Mouse (Mus musculus) thymus, adult 2 months (tissue): ENCODE measurements around the gene Sars. TPM values are rescaled to one million over a fixed set of nuclear protein-coding genes. Genes with fewer than 3 reads are reported as not detected.

Experiments used
- DNase-seq: peaks from one replicate; pipeline ENCODE4 v3.0.0; 2021
- H3K27ac ChIP-seq: fragments of 200-500 bp; 2 replicates; pipeline ENCODE4 v1.5.1; 2012; ENCODE audit warnings: low read length, control low read depth; ENCODE audit not compliant: control insufficient read depth, insufficient read depth
- H3K27me3 ChIP-seq: fragments of 200-500 bp; 2 replicates; pipeline ENCODE4 v1.6.1; 2012; ENCODE audit warnings: mild to moderate bottlenecking, low read length, moderate library complexity, mixed read lengths; ENCODE audit not compliant: control insufficient read depth, insufficient read depth
- H3K36me3 ChIP-seq: fragments of 200-500 bp; 2 replicates; pipeline ENCODE4 v1.6.1; 2012; ENCODE audit warnings: mild to moderate bottlenecking, low read length, moderate library complexity; ENCODE audit not compliant: control insufficient read depth, insufficient read depth
- H3K4me1 ChIP-seq: fragments of 200-500 bp; replicated peaks from 2 replicates; pipeline ENCODE4 v1.6.1; 2012; ENCODE audit warnings: low read length; ENCODE audit not compliant: control insufficient read depth, insufficient read depth
- H3K4me3 ChIP-seq: fragments of 200-500 bp; 2 replicates; pipeline ENCODE4 v1.5.1; 2012; ENCODE audit warnings: mild to moderate bottlenecking, low read length, control low read depth, moderate library complexity; ENCODE audit not compliant: control insufficient read depth, insufficient read depth
- CTCF ChIP-seq: fragments of 200-500 bp; IDR thresholded peaks from 2 replicates; pipeline ENCODE4 v1.5.1; 2012; ENCODE audit warnings: mild to moderate bottlenecking, control low read depth, low read length, moderate library complexity, borderline replicate concordance; ENCODE audit not compliant: control insufficient read depth, poor library complexity, insufficient read depth; ENCODE audit errors: extremely low read depth
- POLR2A ChIP-seq: fragments of 200-500 bp; IDR thresholded peaks from 2 replicates; pipeline ENCODE4 v1.6.1; 2012; ENCODE audit warnings: mild to moderate bottlenecking, low read length, control low read depth, moderate library complexity; ENCODE audit not compliant: control insufficient read depth, poor library complexity, insufficient read depth; ENCODE audit errors: extremely low read depth
- WGBS: fragments of 180-500 bp; shearing (Covaris S2); methylation state at CpG from one replicate; pipeline ENCODE4 v1.1.7; 2018; 5-methylcytosine and 5-hydroxymethylcytosine counted together
- polyA plus RNA-seq: library from polyadenylated mRNA; depleted of rRNA; stranded (reverse); fragments of >200 nt; gene quantifications from 2 replicates; pipeline ENCODE4 v1.2.3, GENCODE M21; 2012; rRNA removed

Gene Sars
- polyA plus RNA-seq = 45.7 and 46.5 TPM in 2 replicates

DNA sequence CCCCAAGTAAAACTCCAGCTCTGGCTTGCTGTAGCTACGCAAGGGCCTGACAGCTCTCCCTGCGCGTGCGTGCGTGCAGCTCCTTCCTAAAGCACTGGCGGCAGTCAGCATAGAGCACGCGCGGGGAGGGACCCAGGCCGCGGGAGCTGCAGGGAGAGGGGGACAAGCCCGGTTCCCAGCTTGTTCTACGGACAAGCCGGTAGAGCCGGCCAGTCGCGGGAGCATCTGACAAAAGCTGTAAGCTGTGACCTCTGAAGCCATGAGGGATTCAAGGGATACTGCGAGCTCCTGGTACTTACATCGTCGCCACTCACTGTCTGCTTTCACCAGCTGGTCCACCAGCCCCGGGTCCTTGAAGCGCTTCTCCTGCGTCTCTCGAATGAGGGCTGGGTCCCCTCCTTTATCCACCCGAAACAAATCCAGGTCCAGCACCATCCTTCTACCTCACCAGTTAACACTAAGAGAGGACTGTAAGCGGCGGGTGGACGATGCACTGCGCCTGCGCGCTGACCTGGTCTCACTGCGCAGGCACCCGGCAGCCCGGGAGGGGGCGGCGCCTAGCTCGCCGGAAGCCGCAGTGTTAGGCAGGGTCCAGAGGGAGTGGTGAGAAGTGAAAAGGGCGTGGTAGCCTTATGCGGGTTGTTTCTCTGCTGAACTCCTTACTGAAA lies at the start of gene Sars:
TSS of gene Sars (minus strand) at position 512 of the 668 bp plus-strand sequence.
- peak within 1 kb of the TSS; percentile 22; the same call in 1 of the 2 replicates for H3K27ac ChIP-seq
- TF ChIP-seq CTCF = 0 out of 2 replicates have a peak, but pooled peaks have one; percentile 35
- peak; percentile 67 for TF ChIP-seq POLR2A
- peaks cover 5% of the 10 kb centered on the region; the same call in 1 of the 2 replicates for H3K4me1 ChIP-seq
- peak; percentile 86 for DNase-seq
- WGBS = under 1% methylated on average over 41 of the region's 41 CpGs
- H3K27me3 ChIP-seq = no peaks in the 10 kb centered on the region
- H3K36me3 ChIP-seq = no peaks in the 10 kb centered on the region
- peak within 1 kb of the TSS; percentile 85 for H3K4me3 ChIP-seq

DNA sequence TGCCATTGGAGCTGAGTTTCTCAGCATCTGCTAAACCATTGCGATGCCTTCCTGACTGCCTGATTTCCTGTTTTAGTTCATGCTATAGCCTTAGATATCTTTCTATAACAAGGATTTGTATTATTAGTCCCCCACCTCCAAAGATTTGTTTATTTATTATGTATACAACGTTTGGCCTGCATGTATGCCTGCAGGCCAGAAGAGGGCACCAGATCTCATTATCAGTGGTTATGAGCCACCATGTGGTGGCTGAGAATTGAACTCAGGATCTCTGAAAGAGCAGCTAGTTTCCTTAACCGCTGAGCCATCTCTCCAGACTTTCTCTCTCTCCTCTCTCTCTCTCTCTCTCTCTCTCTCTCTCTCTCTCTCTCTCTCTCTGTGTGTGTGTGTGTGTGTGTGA lies 45.0 kb upstream of the Sars start:
- 51% methylated on average over 3 of the region's 3 CpGs for WGBS
- DNase-seq = no peak
- Histone ChIP-seq H3K27me3 (no peaks in the 10 kb centered on the region), H3K36me3 (no peaks in the 10 kb centered on the region), H3K27ac (no peak overlapping the region), H3K4me1 (no peaks in the 10 kb centered on the region), H3K4me3 (no peak overlapping the region)
- TF ChIP-seq CTCF (no peak), POLR2A (no peak)

DNA sequence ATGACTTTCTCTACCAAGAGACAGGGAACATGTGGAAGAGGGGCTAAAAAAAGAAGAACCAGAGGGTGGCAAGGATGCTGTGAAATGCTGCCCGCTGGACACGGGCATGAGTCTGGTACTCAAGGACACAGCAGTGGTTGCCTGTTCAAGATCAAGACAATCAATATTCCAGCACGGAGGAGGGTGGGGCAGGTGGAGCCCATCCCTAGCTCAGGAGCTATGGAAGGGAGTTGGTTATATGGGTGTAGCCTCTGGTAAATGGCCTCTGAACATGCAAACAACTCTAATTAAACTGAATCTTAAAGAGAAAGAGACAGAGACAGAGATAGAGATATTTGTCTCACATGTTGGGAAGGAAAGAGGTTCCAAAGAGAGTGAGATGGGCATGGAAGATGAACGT lies 39.7 kb upstream of the Sars start:
- Histone ChIP-seq H3K27me3 (no peaks in the 10 kb centered on the region), H3K4me3 (no peak overlapping the region), H3K4me1 (no peaks in the 10 kb centered on the region), H3K36me3 (no peaks in the 10 kb centered on the region), H3K27ac (no peak overlapping the region)
- DNase-seq = no peak
- TF ChIP-seq CTCF (no peak), POLR2A (no peak)
- 91% methylated on average over 4 of the region's 4 CpGs for WGBS

DNA sequence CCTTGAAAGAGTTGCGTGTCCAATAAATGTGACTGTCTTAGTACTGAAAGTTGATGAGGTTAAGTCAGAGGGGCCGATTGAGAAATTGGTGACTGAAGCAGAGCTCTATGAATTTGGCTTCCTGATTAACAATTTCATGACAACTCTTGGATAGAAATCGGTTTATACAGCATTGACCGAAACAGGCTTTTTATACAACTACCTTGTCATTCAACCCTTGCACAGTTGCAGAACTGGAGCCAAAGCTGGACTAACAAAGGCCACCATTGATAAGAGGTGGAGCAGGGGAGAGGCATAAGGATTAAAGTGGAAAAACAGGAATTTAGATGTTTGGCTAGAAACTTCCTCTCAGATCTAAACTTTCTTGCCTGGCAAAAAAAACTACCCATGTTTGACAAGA lies 33.8 kb upstream of the Sars start:
- no peak overlapping the region for H3K4me3 ChIP-seq
- no peak overlapping the region for H3K27ac ChIP-seq
- H3K27me3 ChIP-seq = no peaks in the 10 kb centered on the region
- DNase-seq = no peak
- H3K4me1 ChIP-seq = no peaks in the 10 kb centered on the region
- H3K36me3 ChIP-seq = no peaks in the 10 kb centered on the region
- WGBS = 94% methylated on average over 4 of the region's 4 CpGs
- TF ChIP-seq CTCF = no peak
- no peak for TF ChIP-seq POLR2A

DNA sequence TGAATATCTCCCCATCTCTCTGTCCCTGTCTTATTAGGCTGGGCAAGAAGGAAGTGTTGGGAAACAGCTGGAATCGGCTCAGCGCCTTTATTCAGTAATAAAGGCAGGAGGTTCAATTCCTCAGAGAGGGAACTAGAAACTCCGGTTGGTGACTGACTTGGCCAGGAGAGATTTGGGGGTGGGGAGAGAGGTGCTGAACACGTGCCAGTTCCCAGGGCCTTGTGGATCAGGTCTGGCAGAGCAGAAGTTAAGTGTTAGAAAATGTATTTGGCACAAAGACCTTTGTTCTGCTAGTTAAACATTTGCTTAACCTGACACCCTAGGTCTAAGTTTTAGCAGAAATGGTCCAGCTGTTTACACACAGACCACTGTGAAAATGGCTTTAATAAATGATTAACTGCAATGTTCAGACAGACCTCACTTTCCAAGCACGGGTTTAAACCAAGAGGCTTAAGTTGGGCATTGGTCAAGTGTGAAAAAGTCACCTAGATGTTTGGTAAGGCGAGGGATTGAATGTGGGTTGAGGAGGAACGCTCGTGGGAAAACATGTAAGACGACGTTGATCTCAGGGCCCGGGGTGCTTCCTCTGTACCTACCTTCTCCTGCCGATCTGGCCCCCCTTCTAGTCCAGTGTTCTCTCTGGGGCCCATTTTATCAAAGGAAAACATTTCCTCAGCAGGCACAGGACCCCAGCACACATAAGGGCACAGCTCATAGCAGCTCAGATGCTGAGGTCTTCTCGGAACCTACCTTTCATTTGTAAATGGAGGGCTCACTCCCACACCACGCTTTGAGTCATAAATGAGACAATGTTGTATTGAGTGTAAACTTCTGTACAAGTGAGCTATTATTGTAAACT lies 32.0 kb upstream of the Sars start:
- 78% methylated on average over 14 of the region's 14 CpGs for WGBS
- H3K36me3 ChIP-seq = no peaks in the 10 kb centered on the region
- no peak overlapping the region for H3K4me3 ChIP-seq
- no peak for DNase-seq
- TF ChIP-seq POLR2A (no peak), CTCF (no peak)
- no peaks in the 10 kb centered on the region for H3K4me1 ChIP-seq
- H3K27ac ChIP-seq = no peak overlapping the region
- H3K27me3 ChIP-seq = no peaks in the 10 kb centered on the region

DNA sequence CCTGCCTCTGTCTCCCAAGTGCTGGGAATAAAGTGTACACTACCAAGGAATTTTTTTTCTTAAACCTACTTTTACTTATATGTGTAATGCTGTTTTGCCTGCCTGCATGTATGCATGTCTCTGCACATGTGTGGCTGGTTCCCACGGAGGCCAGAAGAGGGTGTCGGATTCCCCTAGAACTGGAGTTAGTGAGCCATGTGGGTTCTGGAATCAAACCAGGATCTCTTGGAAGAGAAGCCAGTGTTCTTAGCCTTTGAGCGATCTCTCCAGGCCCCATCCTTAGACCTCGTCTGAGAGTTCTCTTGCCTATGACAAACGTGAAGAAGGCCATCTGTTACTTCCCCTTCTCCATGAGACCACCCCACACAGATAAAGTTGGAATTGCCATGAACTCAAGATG lies 30.5 kb upstream of the Sars start:
- H3K36me3 ChIP-seq = no peaks in the 10 kb centered on the region
- H3K27me3 ChIP-seq = no peaks in the 10 kb centered on the region
- H3K4me3 ChIP-seq = no peak overlapping the region
- DNase-seq = no peak
- no peak for TF ChIP-seq POLR2A
- TF ChIP-seq CTCF = no peak
- no peaks in the 10 kb centered on the region for H3K4me1 ChIP-seq
- WGBS = 83% methylated on average over 5 of the region's 5 CpGs
- no peak overlapping the region for H3K27ac ChIP-seq

DNA sequence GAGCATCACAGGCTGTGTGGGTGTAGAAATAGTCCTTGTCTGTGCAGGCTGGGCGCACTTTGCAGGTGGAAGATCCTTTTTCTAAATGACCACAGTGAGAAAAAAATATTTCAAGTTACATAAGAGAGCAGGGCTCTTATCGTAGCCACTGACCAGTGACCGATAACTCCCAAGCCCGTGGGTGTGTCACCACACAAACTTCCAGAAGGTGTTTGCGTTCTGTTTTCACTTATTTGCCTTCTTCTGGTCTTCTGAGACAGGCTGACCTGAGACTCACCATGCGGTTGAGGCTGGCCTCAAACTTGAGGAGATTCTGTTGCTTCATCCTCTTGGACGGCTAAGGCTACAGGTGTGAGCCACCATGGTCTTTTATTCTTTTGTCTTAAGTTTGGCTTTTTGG lies 30.0 kb upstream of the Sars start:
- no peak for DNase-seq
- no peak overlapping the region for H3K4me3 ChIP-seq
- no peaks in the 10 kb centered on the region for H3K4me1 ChIP-seq
- 94% methylated on average over 7 of the region's 7 CpGs for WGBS
- TF ChIP-seq POLR2A (no peak), CTCF (no peak)
- H3K27ac ChIP-seq = no peak overlapping the region
- H3K27me3 ChIP-seq = no peaks in the 10 kb centered on the region
- no peaks in the 10 kb centered on the region for H3K36me3 ChIP-seq
